Mouse (Mus musculus): ENCODE measurements around the gene Fbxo17. TPM values are rescaled to one million over a fixed set of nuclear protein-coding genes. Genes with fewer than 3 reads are reported as not detected.
"Not testable (repeated sequence)": the region's sequence is repeated elsewhere in the genome, so short reads cannot be mapped to it uniquely, and the experiment has no call there.

Gene Fbxo17
- not detected in 2 replicates for polyA plus RNA-seq (2012; ENCODE audit: insufficient read depth, low replicate concordance)

DNA sequence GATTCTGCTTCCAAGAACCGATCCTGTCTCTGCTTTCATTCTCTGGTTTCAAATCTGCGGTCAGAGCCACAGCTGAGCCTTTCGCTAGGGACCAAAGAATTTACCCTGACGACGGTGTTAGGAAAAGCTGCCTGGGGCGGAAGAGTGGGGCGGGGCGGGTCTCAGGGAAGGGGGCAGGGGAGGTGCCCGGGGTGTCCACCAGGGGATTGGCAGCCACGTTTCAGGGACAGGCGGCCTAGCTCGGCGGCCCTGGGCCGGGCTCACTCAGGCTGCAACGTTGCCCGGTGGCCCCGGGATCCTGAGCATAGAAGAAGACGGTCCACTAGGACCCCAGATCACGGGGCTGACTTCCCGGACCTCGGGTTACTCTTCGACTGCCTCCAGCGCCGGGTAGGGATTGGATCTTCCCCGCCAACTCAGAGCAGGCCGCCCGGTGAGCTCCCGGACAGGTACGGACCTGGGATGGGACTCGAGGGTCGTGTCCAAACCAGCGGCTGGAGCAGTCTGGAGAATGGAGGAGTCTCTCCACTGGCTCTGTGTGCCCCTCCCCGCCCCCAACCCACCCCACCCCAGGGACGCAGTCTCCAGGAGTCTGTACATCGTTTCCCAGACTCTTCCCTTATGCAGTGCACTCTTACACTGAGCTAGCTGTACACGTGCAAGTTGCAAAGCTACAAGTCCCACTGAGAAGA, at the start of gene Fbxo17:
Gene Fbxo17 (plus strand): TSS at position 215 of the 692 bp plus-strand sequence.
- H3K4me1 ChIP-seq: peaks cover 7% of the 10 kb centered on the region; the same call in 1 of the 2 replicates
- no peak for TF ChIP-seq FLI1 (IDR thresholded peaks at IDR 0.05; ENCODE audit: low read length)
- TF ChIP-seq GATA1 (IDR thresholded peaks at IDR 0.05; ENCODE audit: borderline replicate concordance, low read length): no peak
- H3K27me3 ChIP-seq (replicated peaks): peaks cover 40% of the 10 kb centered on the region
- H3K4me3 ChIP-seq (replicated peaks): peak within 1 kb of the TSS; percentile 79
- no peaks in the 10 kb centered on the region for H3K36me3 ChIP-seq (replicated peaks; ENCODE audit: low read length)
- peaks cover 4% of the 10 kb centered on the region for H3K9me3 ChIP-seq

DNA sequence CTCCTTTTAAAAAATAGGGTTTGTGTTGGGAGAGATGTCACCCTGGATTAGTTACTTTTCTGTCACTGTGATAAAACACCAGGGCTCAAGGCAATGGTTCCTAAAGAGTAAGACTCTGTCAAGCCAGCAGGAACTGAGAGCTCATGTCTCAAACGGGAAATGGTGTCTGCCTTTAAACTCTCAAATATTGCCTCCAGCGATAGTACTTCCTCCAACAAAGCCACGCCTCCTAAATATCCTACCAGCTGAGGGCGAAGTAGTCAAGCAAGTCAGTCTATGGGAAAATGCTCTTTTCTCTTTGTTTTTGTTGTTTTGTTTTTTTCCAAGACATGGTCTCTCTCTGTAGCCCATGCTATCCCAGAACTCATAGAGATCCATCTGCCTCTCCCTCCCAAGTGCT, 45.4 kb upstream of the Fbxo17 start:
- peaks cover 9% of the 10 kb centered on the region for H3K27me3 ChIP-seq (replicated peaks)
- 0 out of 2 replicates have a peak, but pooled peaks cover 7% of the 10 kb centered on the region for H3K9me3 ChIP-seq
- H3K4me1 ChIP-seq: peaks cover 8% of the 10 kb centered on the region
- TF ChIP-seq GATA1 (IDR thresholded peaks at IDR 0.05; ENCODE audit: borderline replicate concordance, low read length) (no peak), FLI1 (IDR thresholded peaks at IDR 0.05; ENCODE audit: low read length) (no peak)
- no peak overlapping the region for H3K4me3 ChIP-seq (replicated peaks)
- H3K36me3 ChIP-seq (replicated peaks; ENCODE audit: low read length): no peaks in the 10 kb centered on the region

GRCm38 (mm10) chr7:28672276-28672675, 44.3 kb upstream of the Fbxo17 start:
- Histone ChIP-seq H3K27me3 (replicated peaks) (peaks cover 7% of the 10 kb centered on the region), H3K4me3 (replicated peaks) (no peak overlapping the region), H3K9me3 (0 out of 2 replicates have a peak, but pooled peaks cover 7% of the 10 kb centered on the region), H3K4me1 (peaks cover 6% of the 10 kb centered on the region), H3K36me3 (replicated peaks; ENCODE audit: low read length) (no peaks in the 10 kb centered on the region)
- TF ChIP-seq FLI1 (IDR thresholded peaks at IDR 0.05; ENCODE audit: low read length): no peak
- TF ChIP-seq GATA1 (IDR thresholded peaks at IDR 0.05; ENCODE audit: borderline replicate concordance, low read length): no peak

DNA sequence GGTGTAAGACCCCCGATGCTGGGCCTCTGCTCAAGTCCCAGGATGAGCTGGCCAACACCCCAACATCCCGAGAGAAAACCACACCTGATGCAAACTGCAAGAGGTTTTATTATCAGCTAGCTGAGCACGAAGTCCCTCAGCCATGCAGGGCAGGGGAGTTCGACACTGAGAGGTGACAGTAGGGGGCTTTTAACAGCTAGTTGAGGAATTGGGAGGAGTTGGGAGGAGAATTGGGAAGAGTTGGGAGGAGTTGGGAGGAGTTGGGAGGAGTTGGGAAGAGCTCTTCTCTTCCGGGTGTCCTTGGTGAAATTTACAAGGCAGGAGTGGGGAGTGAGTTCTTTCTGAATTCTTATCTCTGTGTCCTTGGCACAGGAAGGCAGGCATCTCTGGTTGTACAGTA, 43.8 kb upstream of the Fbxo17 start:
- not testable (repeated sequence) for H3K9me3 ChIP-seq; H3K27me3 ChIP-seq (replicated peaks); H3K4me3 ChIP-seq (replicated peaks); H3K4me1 ChIP-seq; H3K36me3 ChIP-seq (replicated peaks; ENCODE audit: low read length)

DNA sequence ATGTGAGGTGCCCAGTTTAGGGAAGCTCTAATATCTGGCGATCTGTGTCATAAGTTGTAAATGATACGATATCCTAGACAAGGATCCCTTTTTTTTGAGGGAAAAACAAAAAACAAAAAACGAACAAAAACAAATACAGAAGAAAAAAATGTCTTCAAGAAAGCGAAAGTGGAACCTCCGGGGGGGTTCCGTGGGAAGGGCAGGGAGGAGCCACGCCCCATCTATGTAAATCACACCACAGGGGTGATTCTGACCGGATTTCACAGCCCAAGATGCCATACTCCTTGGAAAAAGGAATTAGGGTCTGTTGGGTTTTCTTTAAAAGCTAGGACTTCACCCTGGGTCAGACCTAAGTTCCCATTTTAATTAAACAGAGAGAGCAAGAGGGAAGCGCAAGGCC, 41.6 kb upstream of the Fbxo17 start:
- Histone ChIP-seq H3K4me3 (replicated peaks) (peak overlapping the region; percentile 15), H3K36me3 (replicated peaks; ENCODE audit: low read length) (no peaks in the 10 kb centered on the region), H3K27me3 (replicated peaks) (peaks cover 4% of the 10 kb centered on the region), H3K4me1 (peaks cover 6% of the 10 kb centered on the region), H3K9me3 (0 out of 2 replicates have a peak, but pooled peaks cover 7% of the 10 kb centered on the region)
- TF ChIP-seq GATA1 (IDR thresholded peaks at IDR 0.05; ENCODE audit: borderline replicate concordance, low read length): no peak
- no peak for TF ChIP-seq FLI1 (IDR thresholded peaks at IDR 0.05; ENCODE audit: low read length)

- Histone ChIP-seq H3K9me3 (0 out of 2 replicates have a peak, but pooled peaks cover 7% of the 10 kb centered on the region), H3K27me3 (replicated peaks) (peaks cover 4% of the 10 kb centered on the region), H3K4me3 (replicated peaks) (no peak overlapping the region), H3K4me1 (peaks cover 6% of the 10 kb centered on the region), H3K36me3 (replicated peaks; ENCODE audit: low read length) (no peaks in the 10 kb centered on the region)
- TF ChIP-seq FLI1 (IDR thresholded peaks at IDR 0.05; ENCODE audit: low read length) (no peak), GATA1 (IDR thresholded peaks at IDR 0.05; ENCODE audit: borderline replicate concordance, low read length) (no peak)
These were observed 40.9 kb upstream of the Fbxo17 start for GRCm38 (mm10) chr7:28675746-28676145.

DNA sequence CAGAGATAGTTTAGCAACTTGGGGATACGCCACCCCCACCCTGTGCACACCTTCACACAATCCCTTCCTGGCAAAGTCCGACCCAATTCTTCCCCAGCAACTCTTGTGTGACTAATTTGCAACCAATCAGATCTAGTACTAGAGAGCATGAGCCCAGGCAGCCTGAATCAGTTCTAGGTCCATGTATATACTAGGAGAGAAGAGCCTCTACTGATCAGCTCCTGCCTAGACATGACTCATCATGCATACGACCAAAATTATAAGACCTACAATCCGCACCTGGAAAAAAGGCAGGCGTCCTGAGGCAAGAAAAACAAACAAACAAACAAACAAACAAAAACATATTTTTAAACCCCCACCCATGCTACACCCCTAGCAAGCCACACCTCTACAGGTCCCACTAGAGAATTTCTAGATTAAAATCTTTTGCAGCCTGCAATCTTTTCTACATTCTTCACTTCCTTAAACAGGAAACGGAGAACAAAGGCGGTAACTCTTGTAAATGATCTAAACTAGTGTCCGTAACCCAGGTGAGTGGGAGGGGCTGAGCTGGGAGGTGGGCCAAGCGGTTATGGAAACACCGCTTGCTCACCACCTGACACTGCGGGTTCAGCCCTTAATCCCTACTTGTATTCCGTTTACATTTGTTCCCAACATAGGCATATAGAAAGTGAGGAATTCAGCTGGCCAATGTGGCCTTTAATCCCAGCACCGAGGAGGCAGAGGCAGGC, 39.6 kb upstream of the Fbxo17 start:
- 0 out of 2 replicates have a peak, but pooled peaks cover 7% of the 10 kb centered on the region for H3K9me3 ChIP-seq
- H3K36me3 ChIP-seq (replicated peaks; ENCODE audit: low read length): no peaks in the 10 kb centered on the region
- TF ChIP-seq GATA1 (IDR thresholded peaks at IDR 0.05; ENCODE audit: borderline replicate concordance, low read length) (no peak), FLI1 (IDR thresholded peaks at IDR 0.05; ENCODE audit: low read length) (no peak)
- H3K27me3 ChIP-seq (replicated peaks): peaks cover 4% of the 10 kb centered on the region
- H3K4me1 ChIP-seq: no peaks in the 10 kb centered on the region
- no peak overlapping the region for H3K4me3 ChIP-seq (replicated peaks)

- H3K27me3 ChIP-seq (replicated peaks): peaks cover 4% of the 10 kb centered on the region
- no peak overlapping the region for H3K4me3 ChIP-seq (replicated peaks)
- no peak for TF ChIP-seq FLI1 (IDR thresholded peaks at IDR 0.05; ENCODE audit: low read length)
- TF ChIP-seq GATA1 (IDR thresholded peaks at IDR 0.05; ENCODE audit: borderline replicate concordance, low read length): no peak
- no peaks in the 10 kb centered on the region for H3K36me3 ChIP-seq (replicated peaks; ENCODE audit: low read length)
- H3K4me1 ChIP-seq: no peaks in the 10 kb centered on the region
- H3K9me3 ChIP-seq: 0 out of 2 replicates have a peak, but pooled peaks cover 2% of the 10 kb centered on the region
These were observed 39.0 kb upstream of the Fbxo17 start for GRCm38 (mm10) chr7:28677624-28678023.

GRCm38 (mm10) chr7:28691075-28691474, 25.5 kb upstream of the Fbxo17 start:
- Histone ChIP-seq H3K4me1 (peaks cover 18% of the 10 kb centered on the region), H3K27me3 (replicated peaks) (peaks cover 36% of the 10 kb centered on the region), H3K36me3 (replicated peaks; ENCODE audit: low read length) (no peaks in the 10 kb centered on the region), H3K9me3 (peaks cover 18% of the 10 kb centered on the region), H3K4me3 (replicated peaks) (no peak overlapping the region)
- no peak for TF ChIP-seq GATA1 (IDR thresholded peaks at IDR 0.05; ENCODE audit: borderline replicate concordance, low read length)

Measured in megakaryocyte, embryonic 14.5 days (primary cell).